Mouse (Mus musculus) G1E (cell line): Measurements from ENCODE around the gene Nanos3. TPM values are rescaled to one million over a fixed set of nuclear protein-coding genes. Genes with fewer than 3 reads are reported as not detected.

Experiments used
- ATAC-seq: 2 replicates; pipeline ENCODE4 v1.8.0; 2016; ENCODE audit warnings: mild to moderate bottlenecking; ENCODE audit not compliant: insufficient number of reproducible peaks, poor library complexity, low FRiP score, severe bottlenecking; ENCODE audit errors: extremely low read depth
- DNase-seq: peaks from one replicate; pipeline ENCODE4 v3.0.0; 2012; ENCODE audit warnings: low spot score
- H3K27me3 ChIP-seq: 2 replicates; pipeline ENCODE4 v1.6.1; 2012; ENCODE audit warnings: mild to moderate bottlenecking, low read length, inconsistent platforms; ENCODE audit not compliant: insufficient read depth
- H3K36me3 ChIP-seq: replicated peaks from 2 replicates; pipeline ENCODE3; 2012; ENCODE audit warnings: mild to moderate bottlenecking, inconsistent platforms
- H3K4me1 ChIP-seq: 2 replicates; pipeline ENCODE4 v1.6.1; 2012; ENCODE audit warnings: low read depth, low read length, inconsistent platforms, mixed read lengths; ENCODE audit not compliant: insufficient read depth
- H3K4me3 ChIP-seq: 2 replicates; pipeline ENCODE4 v1.5.1; 2012; ENCODE audit warnings: low read depth, mild to moderate bottlenecking, inconsistent platforms, low read length, moderate library complexity, mixed read lengths
- H3K9me3 ChIP-seq: replicated peaks from 2 replicates; pipeline ENCODE4 v1.6.1; 2012; ENCODE audit warnings: inconsistent platforms
- CTCF ChIP-seq: IDR thresholded peaks from 2 replicates; pipeline ENCODE4 v1.5.1; 2012; ENCODE audit warnings: low read depth, low read length, inconsistent platforms, mixed read lengths
- GATA1 ChIP-seq: IDR thresholded peaks from 2 replicates; pipeline ENCODE4 v1.6.1; 2012; ENCODE audit warnings: borderline replicate concordance, low read length, inconsistent platforms, mixed read lengths
- GATA2 ChIP-seq: IDR thresholded peaks from 2 replicates; pipeline ENCODE4 v1.6.1; 2012; ENCODE audit warnings: low read depth, low read length, inconsistent platforms, borderline replicate concordance
- POLR2AphosphoS5 ChIP-seq: IDR thresholded peaks from 2 replicates; pipeline ENCODE4 v1.6.1; 2012; ENCODE audit warnings: low read depth, low read length, inconsistent platforms; ENCODE audit not compliant: insufficient replicate concordance
- TAL1 ChIP-seq: conservative IDR thresholded peaks from 2 replicates; pipeline ENCODE4 v1.6.1; 2012; ENCODE audit warnings: low read depth, low read length, inconsistent platforms, mixed read lengths
- polyA plus RNA-seq: library from polyadenylated mRNA; stranded (reverse); fragments of >175 nt; gene quantifications from 2 replicates; pipeline ENCODE4 v1.2.3, GENCODE M21; 2012
- total RNA-seq, 2 experiments: library from RNA; stranded (forward) in 1 of 2; stranded (reverse) in 1 of 2; fragments of 200-1000 nt in 1 of 2; fragments of >200 nt in 1 of 2; fragmentation: Nextera tagmentation in 1 of 2; gene quantifications; 2 replicates each; pipeline ENCODE4 v1.2.3; 2014 to 2017

The Nanos3 gene
- total and polyA plus RNA-seq, 3 experiments, result not detected

DNA sequence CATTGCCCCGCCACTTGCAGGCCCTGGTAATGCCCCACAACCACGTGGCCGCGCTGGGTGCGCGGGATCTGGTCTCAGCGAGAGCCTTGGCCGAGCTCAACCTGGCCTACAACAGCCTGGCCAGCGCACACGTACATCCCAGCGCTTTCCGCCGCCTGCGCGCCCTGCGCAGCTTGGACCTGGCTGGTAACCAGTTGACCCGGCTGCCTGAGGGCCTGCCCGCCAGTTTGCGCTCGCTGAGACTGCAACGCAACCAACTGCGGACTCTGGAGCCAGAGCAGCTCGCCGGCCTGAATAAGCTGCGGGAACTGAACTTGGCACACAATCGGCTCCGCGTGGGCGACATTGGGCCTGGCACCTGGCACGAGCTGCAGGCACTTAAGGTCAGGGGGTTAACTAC is 54.2 kb downstream of the Nanos3 start:
- Histone ChIP-seq H3K4me3 (no peak overlapping the region), H3K9me3 (no peaks in the 10 kb centered on the region), H3K36me3 (peaks cover 46% of the 10 kb centered on the region), H3K27me3 (peaks cover 28% of the 10 kb centered on the region; the same call in 1 of the 2 replicates), H3K4me1 (peaks cover 4% of the 10 kb centered on the region)
- no peak for ATAC-seq
- no peak for DNase-seq
- no peak for TF ChIP-seq GATA1

DNA sequence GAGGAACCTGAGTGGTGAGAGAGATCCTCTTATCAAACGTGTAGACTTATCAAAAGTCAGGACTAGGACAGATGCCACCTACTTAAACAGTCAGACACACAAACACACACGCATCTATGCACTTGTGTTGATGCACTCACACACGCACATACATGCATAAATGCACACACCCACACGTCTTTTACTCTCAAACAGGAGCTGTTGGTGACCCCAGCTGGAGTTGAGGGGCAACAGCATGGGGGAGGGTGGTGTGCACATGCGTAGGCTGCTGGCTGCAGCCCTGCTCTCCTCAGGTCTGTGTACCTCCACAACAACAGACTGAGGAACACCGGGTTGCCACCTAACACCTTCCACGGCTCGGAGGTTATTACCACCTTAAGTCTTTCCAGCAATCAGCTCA is 56.7 kb downstream of the Nanos3 start:
- Histone ChIP-seq H3K36me3 (peaks cover 21% of the 10 kb centered on the region), H3K27me3 (peaks cover 38% of the 10 kb centered on the region), H3K9me3 (no peaks in the 10 kb centered on the region), H3K4me3 (no peak overlapping the region), H3K4me1 (peaks cover 4% of the 10 kb centered on the region)
- ATAC-seq, result no peak
- DNase-seq, result no peak
- no peak for TF ChIP-seq GATA1
- TF ChIP-seq GATA2, result no peak
- TF ChIP-seq TAL1, result no peak
- TF ChIP-seq CTCF, result no peak
- TF ChIP-seq POLR2AphosphoS5, result no peak

DNA sequence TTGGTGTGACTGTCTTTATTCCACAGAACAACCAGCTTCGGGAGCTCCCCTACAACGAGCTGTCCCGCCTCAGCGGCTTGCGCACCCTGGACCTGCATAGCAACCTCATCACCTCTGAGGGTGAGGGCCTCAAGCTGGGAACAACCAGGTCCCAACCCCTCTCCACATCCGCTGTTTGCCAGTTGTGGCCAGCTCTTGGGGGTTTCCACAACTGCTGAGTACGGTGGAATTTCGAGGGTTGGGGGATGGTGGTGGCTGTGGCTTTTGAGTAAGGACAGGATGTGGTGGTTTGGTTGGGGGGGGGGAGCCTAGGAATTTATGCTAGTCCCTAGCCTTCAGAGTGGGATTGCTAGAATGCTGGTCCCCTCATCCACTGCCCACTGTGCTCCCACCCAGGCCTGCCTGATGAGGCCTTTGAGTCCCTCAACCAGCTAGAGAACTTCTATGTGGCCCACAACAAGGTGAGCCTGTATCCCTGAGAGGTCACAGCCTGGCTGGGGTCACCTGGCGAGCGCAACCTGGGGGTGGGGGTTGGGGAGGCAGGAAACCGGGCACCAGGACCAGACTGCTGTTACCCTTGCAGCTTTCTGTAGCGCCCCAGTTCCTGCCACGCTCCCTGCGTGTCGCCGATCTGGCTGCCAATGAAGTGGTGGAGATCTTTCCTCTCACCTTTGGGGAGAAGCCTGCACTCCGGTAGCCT is 57.7 kb downstream of the Nanos3 start:
- no peak overlapping the region for H3K4me3 ChIP-seq
- ATAC-seq (no peak), DNase-seq (no peak)
- H3K36me3 ChIP-seq, result peaks cover 11% of the 10 kb centered on the region
- peaks cover 4% of the 10 kb centered on the region; the same call in 1 of the 2 replicates for H3K4me1 ChIP-seq
- peaks cover 40% of the 10 kb centered on the region for H3K27me3 ChIP-seq
- no peaks in the 10 kb centered on the region for H3K9me3 ChIP-seq
- TF ChIP-seq GATA2 (no peak), GATA1 (no peak), POLR2AphosphoS5 (no peak), TAL1 (no peak), CTCF (no peak)

DNA sequence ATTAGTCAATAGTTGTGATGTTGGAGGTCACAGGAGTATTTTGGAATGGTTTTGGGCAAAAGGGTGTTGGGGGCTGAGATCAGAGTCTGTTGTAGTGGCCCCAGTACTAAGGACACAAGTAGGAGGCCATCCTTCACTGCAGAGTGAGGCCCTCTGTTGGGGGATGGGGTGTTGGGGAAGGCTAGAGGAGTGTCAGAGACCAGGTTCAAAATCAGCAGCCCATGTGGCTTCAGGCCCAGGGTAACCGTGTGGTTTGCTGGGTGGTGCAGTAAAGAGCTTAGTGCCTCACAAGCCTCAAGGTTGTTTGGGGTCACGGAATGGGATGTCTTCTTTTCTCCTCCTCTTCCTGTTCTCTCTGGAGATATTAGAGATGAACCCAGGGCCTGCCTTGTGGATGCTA is 58.3 kb downstream of the Nanos3 start:
- TF ChIP-seq GATA1, result no peak
- no peak for TF ChIP-seq TAL1
- no peak for TF ChIP-seq CTCF
- TF ChIP-seq GATA2, result no peak
- TF ChIP-seq POLR2AphosphoS5, result no peak
- H3K4me1 ChIP-seq, result peaks cover 4% of the 10 kb centered on the region; the same call in 1 of the 2 replicates
- H3K4me3 ChIP-seq, result no peak overlapping the region
- H3K27me3 ChIP-seq, result peaks cover 40% of the 10 kb centered on the region
- ATAC-seq, result no peak
- no peaks in the 10 kb centered on the region for H3K9me3 ChIP-seq
- peaks cover 5% of the 10 kb centered on the region for H3K36me3 ChIP-seq
- no peak for DNase-seq

DNA sequence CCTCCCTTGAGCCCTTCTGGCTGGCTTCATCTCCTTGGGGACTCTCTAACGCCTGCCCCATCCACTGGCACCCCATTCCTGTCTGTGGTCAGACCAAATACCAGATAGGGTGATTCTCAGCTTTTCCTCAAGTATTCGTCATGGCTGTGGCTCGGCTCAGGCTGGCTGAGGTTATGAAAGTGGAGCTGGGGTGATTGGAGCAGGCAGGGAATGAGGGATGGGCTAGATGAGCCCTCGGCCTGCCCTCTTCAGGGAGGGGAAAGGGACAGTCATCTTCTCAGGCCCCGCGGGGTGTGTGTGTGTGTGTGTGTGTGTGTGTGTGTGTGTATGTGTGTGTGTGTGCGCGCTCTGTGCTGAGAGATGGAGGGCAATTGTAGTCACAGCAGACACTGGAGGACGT is 59.4 kb downstream of the Nanos3 start, which contains the start of gene Podnl1:
TSS of gene Podnl1 (plus strand) at position 334 of the 400 bp plus-strand sequence.
- Histone ChIP-seq H3K27me3 (peaks cover 43% of the 10 kb centered on the region), H3K4me3 (no peak within 1 kb of the TSS), H3K36me3 (peaks cover under 1% of the 10 kb centered on the region), H3K9me3 (no peaks in the 10 kb centered on the region), H3K4me1 (peaks cover 4% of the 10 kb centered on the region; the same call in 1 of the 2 replicates)
- TF ChIP-seq GATA1 (no peak), GATA2 (no peak), CTCF (no peak), POLR2AphosphoS5 (no peak), TAL1 (no peak)
- no peak for DNase-seq
- no peak for ATAC-seq

Other genes starting within 250 kb of the Nanos3 start
- 0.83 and 1.7 TPM in 2 replicates for gene Gm10644, start 230.0 kb downstream of the Nanos3 start, total RNA-seq (2014; fragmentation: Nextera tagmentation)
- gene Gm10644, start 230.0 kb downstream of the Nanos3 start, total RNA-seq (2017), result 0.81 and 0.82 TPM in 2 replicates
- gene Gm10644, start 230.0 kb downstream of the Nanos3 start, polyA plus RNA-seq, result 0.10 and 0.16 TPM in 2 replicates
- gene Asf1b, start 229.7 kb downstream of the Nanos3 start, total RNA-seq (2014; fragmentation: Nextera tagmentation), result 87.4 and 120 TPM in 2 replicates
- 88.6 and 104 TPM in 2 replicates for gene Asf1b, start 229.7 kb downstream of the Nanos3 start, total RNA-seq (2017)
- 288 and 383 TPM in 2 replicates for gene Asf1b, start 229.7 kb downstream of the Nanos3 start, polyA plus RNA-seq
- gene Prkaca, start 212.2 kb downstream of the Nanos3 start, total RNA-seq (2014; fragmentation: Nextera tagmentation), result 88.6 and 99.3 TPM in 2 replicates
- gene Prkaca, start 212.2 kb downstream of the Nanos3 start, total RNA-seq (2017), result 32.2 and 34.4 TPM in 2 replicates
- 46.6 and 46.9 TPM in 2 replicates for gene Prkaca, start 212.2 kb downstream of the Nanos3 start, polyA plus RNA-seq
- gene Samd1, start 187.5 kb downstream of the Nanos3 start, total RNA-seq (2014; fragmentation: Nextera tagmentation), result 88.0 and 93.8 TPM in 2 replicates
- 64.1 and 80.8 TPM in 2 replicates for gene Samd1, start 187.5 kb downstream of the Nanos3 start, total RNA-seq (2017)
- gene Samd1, start 187.5 kb downstream of the Nanos3 start, polyA plus RNA-seq, result 246 and 262 TPM in 2 replicates
- gene 1700067K01Rik, start 183.7 kb downstream of the Nanos3 start, total RNA-seq (2014; fragmentation: Nextera tagmentation), result 0.78 TPM in 1 of 2 replicates, not detected in the other
- 0.35 and 0.82 TPM in 2 replicates for gene 1700067K01Rik, start 183.7 kb downstream of the Nanos3 start, total RNA-seq (2017)
- 0.92 and 1.2 TPM in 2 replicates for gene 1700067K01Rik, start 183.7 kb downstream of the Nanos3 start, polyA plus RNA-seq
- not detected in 2 replicates for gene 2210011C24Rik, start 173.0 kb downstream of the Nanos3 start, total RNA-seq (2014; fragmentation: Nextera tagmentation)
- gene 2210011C24Rik, start 173.0 kb downstream of the Nanos3 start, total RNA-seq (2017), result not detected in 2 replicates
- gene 2210011C24Rik, start 173.0 kb downstream of the Nanos3 start, polyA plus RNA-seq, result not detected in 2 replicates
- not detected in 2 replicates for gene Palm3, start 163.7 kb downstream of the Nanos3 start, total RNA-seq (2014; fragmentation: Nextera tagmentation)
- gene Palm3, start 163.7 kb downstream of the Nanos3 start, total RNA-seq (2017), result 0.06 TPM in 1 of 2 replicates, not detected in the other
- gene Palm3, start 163.7 kb downstream of the Nanos3 start, polyA plus RNA-seq, result 0.12 and 0.15 TPM in 2 replicates
- gene Il27ra, start 142.6 kb downstream of the Nanos3 start, total RNA-seq (2014; fragmentation: Nextera tagmentation), result not detected in 2 replicates
- not detected in 2 replicates for gene Il27ra, start 142.6 kb downstream of the Nanos3 start, total RNA-seq (2017)
- gene Il27ra, start 142.6 kb downstream of the Nanos3 start, polyA plus RNA-seq, result not detected in 2 replicates
- not detected in 2 replicates for gene Rln3, start 140.2 kb downstream of the Nanos3 start, total RNA-seq (2014; fragmentation: Nextera tagmentation)
- gene Rln3, start 140.2 kb downstream of the Nanos3 start, total RNA-seq (2017), result not detected in 2 replicates
- gene Rln3, start 140.2 kb downstream of the Nanos3 start, polyA plus RNA-seq, result not detected in 2 replicates
- 1.1 and 2.0 TPM in 2 replicates for gene Gm10643, start 120.1 kb downstream of the Nanos3 start, total RNA-seq (2014; fragmentation: Nextera tagmentation)
- gene Gm10643, start 120.1 kb downstream of the Nanos3 start, total RNA-seq (2017), result 1.3 and 1.6 TPM in 2 replicates
- 0.05 and 0.09 TPM in 2 replicates for gene Gm10643, start 120.1 kb downstream of the Nanos3 start, polyA plus RNA-seq
- gene Rfx1, start 118.4 kb downstream of the Nanos3 start, total RNA-seq (2014; fragmentation: Nextera tagmentation), result 12.0 and 14.3 TPM in 2 replicates
- gene Rfx1, start 118.4 kb downstream of the Nanos3 start, total RNA-seq (2017), result 2.4 and 2.9 TPM in 2 replicates
- 41.4 and 44.5 TPM in 2 replicates for gene Rfx1, start 118.4 kb downstream of the Nanos3 start, polyA plus RNA-seq
- 15.7 and 16.3 TPM in 2 replicates for gene Dcaf15, start 80.4 kb downstream of the Nanos3 start, total RNA-seq (2014; fragmentation: Nextera tagmentation)
- 16.4 and 20.2 TPM in 2 replicates for gene Dcaf15, start 80.4 kb downstream of the Nanos3 start, total RNA-seq (2017)
- 51.8 and 68.1 TPM in 2 replicates for gene Dcaf15, start 80.4 kb downstream of the Nanos3 start, polyA plus RNA-seq
- not detected in 2 replicates for gene Podnl1, start 59.2 kb downstream of the Nanos3 start, total RNA-seq (2014; fragmentation: Nextera tagmentation)
- gene Podnl1, start 59.2 kb downstream of the Nanos3 start, total RNA-seq (2017), result 0.06 TPM in 1 of 2 replicates, not detected in the other
- 0.05 and 0.06 TPM in 2 replicates for gene Podnl1, start 59.2 kb downstream of the Nanos3 start, polyA plus RNA-seq
- 7.9 and 9.6 TPM in 2 replicates for gene Cc2d1a, start 37.3 kb downstream of the Nanos3 start, total RNA-seq (2014; fragmentation: Nextera tagmentation)
- gene Cc2d1a, start 37.3 kb downstream of the Nanos3 start, total RNA-seq (2017), result 4.8 and 5.1 TPM in 2 replicates
- gene Cc2d1a, start 37.3 kb downstream of the Nanos3 start, polyA plus RNA-seq, result 21.3 and 25.5 TPM in 2 replicates
- gene 4930432K21Rik, start 37.2 kb downstream of the Nanos3 start, total RNA-seq (2014; fragmentation: Nextera tagmentation), result 0.34 TPM in 1 of 2 replicates, not detected in the other
- 0.55 and 0.58 TPM in 2 replicates for gene 4930432K21Rik, start 37.2 kb downstream of the Nanos3 start, total RNA-seq (2017)
- gene 4930432K21Rik, start 37.2 kb downstream of the Nanos3 start, polyA plus RNA-seq, result 0.08 and 0.11 TPM in 2 replicates
- 8.5 and 9.7 TPM in 2 replicates for gene Zswim4, start 51.8 kb upstream of the Nanos3 start, total RNA-seq (2014; fragmentation: Nextera tagmentation)
- gene Zswim4, start 51.8 kb upstream of the Nanos3 start, total RNA-seq (2017), result 5.7 and 7.3 TPM in 2 replicates
- 14.6 and 19.0 TPM in 2 replicates for gene Zswim4, start 51.8 kb upstream of the Nanos3 start, polyA plus RNA-seq
- 106 and 132 TPM in 2 replicates for gene D8Ertd738e, start 64.5 kb upstream of the Nanos3 start, total RNA-seq (2014; fragmentation: Nextera tagmentation)
- 197 and 232 TPM in 2 replicates for gene D8Ertd738e, start 64.5 kb upstream of the Nanos3 start, total RNA-seq (2017)
- 257 and 291 TPM in 2 replicates for gene D8Ertd738e, start 64.5 kb upstream of the Nanos3 start, polyA plus RNA-seq
- 14.1 and 20.1 TPM in 2 replicates for gene Mri1, start 72.1 kb upstream of the Nanos3 start, total RNA-seq (2014; fragmentation: Nextera tagmentation)
- gene Mri1, start 72.1 kb upstream of the Nanos3 start, total RNA-seq (2017), result 7.0 and 13.2 TPM in 2 replicates
- gene Mri1, start 72.1 kb upstream of the Nanos3 start, polyA plus RNA-seq, result 58.7 and 87.4 TPM in 2 replicates
- gene Ccdc130, start 85.2 kb upstream of the Nanos3 start, total RNA-seq (2014; fragmentation: Nextera tagmentation), result 71.8 and 73.7 TPM in 2 replicates
- 11.3 and 12.9 TPM in 2 replicates for gene Ccdc130, start 85.2 kb upstream of the Nanos3 start, total RNA-seq (2017)
- 11.1 and 17.1 TPM in 2 replicates for gene Ccdc130, start 85.2 kb upstream of the Nanos3 start, polyA plus RNA-seq
- 0.23 TPM in 1 of 2 replicates, not detected in the other for gene Cacna1a, start 203.2 kb upstream of the Nanos3 start, total RNA-seq (2014; fragmentation: Nextera tagmentation)
- gene Cacna1a, start 203.2 kb upstream of the Nanos3 start, total RNA-seq (2017), result 1.0 TPM in 2 replicates
- gene Cacna1a, start 203.2 kb upstream of the Nanos3 start, polyA plus RNA-seq, result 31.7 and 35.0 TPM in 2 replicates